Mouse (Mus musculus) left cerebral cortex, postnatal 25 days (tissue): ENCODE measurements around the gene Pld4. TPM values are rescaled to one million over a fixed set of nuclear protein-coding genes. Genes with fewer than 3 reads are reported as not detected.

Experiments used
- DNase-seq, 2 experiments: peaks; one replicate each; pipeline ENCODE4 v3.0.0; 2022; ENCODE audit warnings: low spot score in 2 of 2, mixed read lengths in 1 of 2
- intact Hi-C: fragments of 180-260 bp; cut with DNase I; formaldehyde crosslinking; loops from one replicate; pipeline ENCODE4 v1.15.1; 2025
- total RNA-seq, 2 experiments: library from RNA; stranded (reverse); gene quantifications; 2 replicates each; pipeline ENCODE4 v1.2.3; 2021

Gene Pld4
- total RNA-seq, 2 experiments from 2014 or later = 9.3 to 10.7 TPM

GRCm38 (mm10) chr12:112736636-112736925 lies 23.9 kb upstream of the Pld4 start:
- intact Hi-C loops = no loop called here
- DNase-seq = no peak

GRCm38 (mm10) chr12:112737081-112737480 lies 23.4 kb upstream of the Pld4 start:
- intact Hi-C loops = no loop called here
- no peak for DNase-seq

- peak in 1 of 2 experiments; percentile 56 for DNase-seq
- intact Hi-C loops = no loop called here
These were observed 22.7 kb upstream of the Pld4 start for GRCm38 (mm10) chr12:112737761-112738160.

GRCm38 (mm10) chr12:112738281-112739022 lies 22.0 kb upstream of the Pld4 start:
- intact Hi-C loops = no loop called here
- DNase-seq = no peak

- intact Hi-C loops = no loop called here
- DNase-seq = peak in 1 of 2 experiments; percentile 57
These were observed 21.4 kb upstream of the Pld4 start for GRCm38 (mm10) chr12:112739023-112739568.

- intact Hi-C loops = no loop called here
- DNase-seq = no peak
These were observed 17.7 kb upstream of the Pld4 start for GRCm38 (mm10) chr12:112742768-112743167.

- intact Hi-C loops = no loop called here
- peak; percentile 82 to 93 for DNase-seq
These were observed 17.1 kb upstream of the Pld4 start for GRCm38 (mm10) chr12:112743168-112743975.

- intact Hi-C loops = no loop called here
- DNase-seq = no peak
These were observed 16.2 kb upstream of the Pld4 start for GRCm38 (mm10) chr12:112744211-112744610.

GRCm38 (mm10) chr12:112744891-112745580 lies 15.4 kb upstream of the Pld4 start:
- no peak for DNase-seq
- intact Hi-C loops = no loop called here

- no peak for DNase-seq
These were observed 14.7 kb upstream of the Pld4 start for GRCm38 (mm10) chr12:112745716-112746115.

GRCm38 (mm10) chr12:112746461-112746807 lies 14.0 kb upstream of the Pld4 start:
- no peak for DNase-seq
- intact Hi-C loops = no loop called here

More at GRCm38 (mm10) chr12:112745716-112746115, 14.7 kb upstream of the Pld4 start:
- intact Hi-C loops = no loop called here

GRCm38 (mm10) chr12:112746808-112747605 lies 13.4 kb upstream of the Pld4 start:
- intact Hi-C loops = loop anchor here (1.0 kb wide), 2 partner anchors 52 to 97 kb away; no protein-coding TSS in a partner anchor

GRCm38 (mm10) chr12:112747606-112747970 lies 12.9 kb upstream of the Pld4 start:
- DNase-seq = no peak
- intact Hi-C loops = loop anchor here (1.0 kb wide), 2 partner anchors 52 to 97 kb away; no protein-coding TSS in a partner anchor

More at GRCm38 (mm10) chr12:112746808-112747605, 13.4 kb upstream of the Pld4 start:
- DNase-seq = peak in 1 of 2 experiments; percentile 70

- intact Hi-C loops = no loop called here
- DNase-seq = no peak
These were observed 9.5 kb upstream of the Pld4 start for GRCm38 (mm10) chr12:112750976-112751375.

- DNase-seq = no peak
- intact Hi-C loops = no loop called here
These were observed 8.1 kb upstream of the Pld4 start for GRCm38 (mm10) chr12:112752399-112752798.

GRCm38 (mm10) chr12:112755900-112756299 lies 4.6 kb upstream of the Pld4 start:
- intact Hi-C loops = no loop called here

GRCm38 (mm10) chr12:112757896-112758295 lies 2.6 kb upstream of the Pld4 start:
- no peak for DNase-seq
- intact Hi-C loops = no loop called here

More at GRCm38 (mm10) chr12:112755900-112756299, 4.6 kb upstream of the Pld4 start:
- DNase-seq = no peak

- no peak for DNase-seq
- intact Hi-C loops = no loop called here
These were observed 984 bp upstream of the Pld4 start for GRCm38 (mm10) chr12:112759471-112759870.

GRCm38 (mm10) chr12:112761411-112761810 lies 956 bp downstream of the Pld4 start:
- DNase-seq = no peak
- intact Hi-C loops = no loop called here
